Mouse (Mus musculus) kidney, adult 2 months (tissue): ENCODE data around the gene Gm42417.

ENCODE experiments used
- CTCF ChIP-seq: fragments of 200-500 bp; conservative IDR thresholded peaks from 2 replicates; pipeline ENCODE4 v1.5.1; 2011; ENCODE audit warnings: low read depth, mild to moderate bottlenecking, control low read depth, low read length, moderate library complexity, mixed read lengths; ENCODE audit not compliant: insufficient read depth, insufficient read length
- POLR2A ChIP-seq: fragments of 200-500 bp; IDR thresholded peaks from one replicate; pipeline ENCODE4 v1.6.1; 2011; ENCODE audit warnings: low read depth, low read length, control low read depth

GRCm38 (mm10) chr1:36512089-36512965, 26.9 kb downstream of the Gm42417 start:
- no peak for TF ChIP-seq POLR2A
- TF ChIP-seq CTCF, result 0 out of 2 replicates have a peak, but pooled peaks have one; percentile 17
